Mouse (Mus musculus): ENCODE measurements around the gene Cby1. TPM values are rescaled to one million over a fixed set of nuclear protein-coding genes. Genes with fewer than 3 reads are reported as not detected.

Cby1 gene
- polyA plus RNA-seq, 1 experiment from 2014 or later = 48.0 TPM

- Histone ChIP-seq H3K9me3 (replicated peaks; ENCODE audit: control insufficient read depth, low read length) (no peaks in the 10 kb centered on the region), H3K27ac (ENCODE audit: low read length) (no peak overlapping the region), H3K27me3 (ENCODE audit: control insufficient read depth, insufficient read depth, low read length) (no peaks in the 10 kb centered on the region), H3K36me3 (ENCODE audit: control insufficient read depth, insufficient read depth, low read length) (peaks cover 26% of the 10 kb centered on the region), H3K9ac (ENCODE audit: low read length) (no peak overlapping the region), H3K4me3 (replicated peaks; ENCODE audit: low read length) (no peak overlapping the region), H3K4me1 (ENCODE audit: control insufficient read depth, insufficient read depth, low read length) (no peaks in the 10 kb centered on the region), H3K4me2 (ENCODE audit: low read depth, low read length) (no peak overlapping the region)
- 85% methylated on average over 7 of the region's 7 CpGs for WGBS
- ATAC-seq (ENCODE audit: insufficient read depth, low FRiP score) = no peak
Observed at GRCm38 (mm10) chr15:79715646-79716045, 56.6 kb downstream of the Cby1 start.

DNA sequence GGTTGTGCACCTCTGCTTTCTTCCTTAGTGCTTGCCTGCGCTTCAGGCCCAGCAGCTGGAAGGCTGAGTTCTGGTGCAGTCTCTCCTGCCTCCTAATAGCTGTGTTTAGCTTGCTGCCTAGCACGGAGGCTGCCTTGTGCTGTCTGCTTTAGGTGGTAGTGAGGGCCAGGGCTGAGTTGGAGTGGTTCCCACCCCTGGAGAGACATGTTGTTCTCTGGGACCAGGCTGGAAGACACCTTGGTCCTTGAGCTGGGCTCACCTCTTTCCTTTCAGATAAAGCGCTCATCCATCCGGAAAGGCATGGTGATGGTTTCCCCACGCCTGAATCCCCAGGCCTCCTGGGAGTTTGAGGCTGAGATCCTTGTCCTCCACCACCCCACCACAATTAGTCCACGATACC lies 57.7 kb downstream of the Cby1 start:
- WGBS = 95% methylated on average over 6 of the region's 6 CpGs

More for the DNA sequence above, 57.7 kb downstream of the Cby1 start:
- Histone ChIP-seq H3K27me3 (ENCODE audit: control insufficient read depth, insufficient read depth, low read length) (no peaks in the 10 kb centered on the region), H3K4me3 (replicated peaks; ENCODE audit: low read length) (no peak overlapping the region), H3K27ac (ENCODE audit: low read length) (no peak overlapping the region), H3K36me3 (ENCODE audit: control insufficient read depth, insufficient read depth, low read length) (peaks cover 26% of the 10 kb centered on the region), H3K9me3 (replicated peaks; ENCODE audit: control insufficient read depth, low read length) (no peaks in the 10 kb centered on the region), H3K4me2 (ENCODE audit: low read depth, low read length) (no peak overlapping the region), H3K4me1 (ENCODE audit: control insufficient read depth, insufficient read depth, low read length) (no peaks in the 10 kb centered on the region), H3K9ac (ENCODE audit: low read length) (no peak overlapping the region)
- ATAC-seq (ENCODE audit: insufficient read depth, low FRiP score) = no peak

Other genes with a start within 250 kb of the Cby1 start
- gene Csnk1e, start 203.6 kb upstream of the Cby1 start, polyA plus RNA-seq (2015; fragmentation: Nextera tagmentation; extraction: Ambion mirVana) = 34.5 and 35.0 TPM in 2 replicates
- gene Kcnj4, start 154.0 kb upstream of the Cby1 start, polyA plus RNA-seq (2015; fragmentation: Nextera tagmentation; extraction: Ambion mirVana) = not detected in 2 replicates
- gene Kdelr3, start 142.8 kb upstream of the Cby1 start, polyA plus RNA-seq (2015; fragmentation: Nextera tagmentation; extraction: Ambion mirVana) = 109 and 111 TPM in 2 replicates
- gene Ddx17, start 112.5 kb upstream of the Cby1 start, polyA plus RNA-seq (2015; fragmentation: Nextera tagmentation; extraction: Ambion mirVana) = 39.6 and 42.0 TPM in 2 replicates
- gene Dmc1, start 54.1 kb upstream of the Cby1 start, polyA plus RNA-seq (2015; fragmentation: Nextera tagmentation; extraction: Ambion mirVana) = 2.4 and 2.8 TPM in 2 replicates
- gene Fam227a, start 243 bp upstream of the Cby1 start, polyA plus RNA-seq (2015; fragmentation: Nextera tagmentation; extraction: Ambion mirVana) = 0.92 and 1.1 TPM in 2 replicates
- 231 and 236 TPM in 2 replicates for gene Tomm22, start 11.7 kb downstream of the Cby1 start, polyA plus RNA-seq (2015; fragmentation: Nextera tagmentation; extraction: Ambion mirVana)
- gene Josd1, start 28.7 kb downstream of the Cby1 start, polyA plus RNA-seq (2015; fragmentation: Nextera tagmentation; extraction: Ambion mirVana) = 16.1 and 16.6 TPM in 2 replicates
- gene Gtpbp1, start 31.6 kb downstream of the Cby1 start, polyA plus RNA-seq (2015; fragmentation: Nextera tagmentation; extraction: Ambion mirVana) = 24.0 and 24.6 TPM in 2 replicates
- 4.1 and 4.4 TPM in 2 replicates for gene Sun2, start 83.3 kb downstream of the Cby1 start, polyA plus RNA-seq (2015; fragmentation: Nextera tagmentation; extraction: Ambion mirVana)
- 48.4 and 51.2 TPM in 2 replicates for gene Dnal4, start 118.7 kb downstream of the Cby1 start, polyA plus RNA-seq (2015; fragmentation: Nextera tagmentation; extraction: Ambion mirVana)
- gene Nptxr, start 145.6 kb downstream of the Cby1 start, polyA plus RNA-seq (2015; fragmentation: Nextera tagmentation; extraction: Ambion mirVana) = 2.5 and 2.8 TPM in 2 replicates
- gene Npcd, start 175.0 kb downstream of the Cby1 start, polyA plus RNA-seq (2015; fragmentation: Nextera tagmentation; extraction: Ambion mirVana) = 0.19 TPM in 1 of 2 replicates, not detected in the other
- 75.6 and 77.2 TPM in 2 replicates for gene Cbx6, start 175.5 kb downstream of the Cby1 start, polyA plus RNA-seq (2015; fragmentation: Nextera tagmentation; extraction: Ambion mirVana)
- gene Apobec3, start 232.5 kb downstream of the Cby1 start, polyA plus RNA-seq (2015; fragmentation: Nextera tagmentation; extraction: Ambion mirVana) = 31.5 and 31.9 TPM in 2 replicates